In the genomic region with DNA sequence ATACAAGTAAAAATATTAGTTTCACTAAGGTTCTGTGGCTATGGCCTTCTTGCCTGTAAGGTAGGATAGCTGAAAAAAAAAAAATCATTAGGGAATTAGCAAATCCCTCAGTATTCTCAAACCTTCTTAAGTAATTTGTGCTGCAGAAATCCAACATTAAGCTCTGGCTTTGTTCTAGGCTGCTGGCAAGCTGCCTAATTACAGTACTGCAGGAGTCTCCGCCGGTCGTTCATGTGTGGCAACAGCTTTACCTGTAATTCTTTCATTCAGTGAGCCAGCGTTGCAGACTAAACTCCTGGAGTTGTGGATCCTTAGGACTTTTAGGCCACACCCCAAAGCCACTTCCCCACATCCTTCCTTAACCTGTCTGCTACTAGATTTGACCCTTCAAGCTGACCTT, we compare ENCODE assay signal across 30 mouse cellular contexts. TPM values are rescaled to one million over a fixed set of nuclear protein-coding genes. Genes with fewer than 3 reads are reported as not detected.
DNase-seq lines count a peak whose midpoint lies in the region; ATAC-seq lines count a peak whose summit lies in the region.
"Had no signal": no experiment of that assay in that cellular context is flagged by ENCODE, and none has a peak within 500 bp of the region (broad histone marks: within the 10 kb centered on the region; RNA-seq: fewer than 3 reads in every experiment).

No protein-coding gene starts in this region.

- peaks cover 6% of the 10 kb centered on the region; the same call in 1 of the 2 replicates for H3K27me3 ChIP-seq in hindbrain, embryonic 14.5 days (ENCODE audit: control insufficient read depth, insufficient read depth, low read length)
- H3K27me3 ChIP-seq in hindbrain, embryonic 13.5 days, result peaks cover 21% of the 10 kb centered on the region
- 0 out of 2 replicates have a peak, but pooled peaks cover 6% of the 10 kb centered on the region for H3K27me3 ChIP-seq in kidney, embryonic 15.5 days
- H3K27me3 ChIP-seq: CH12.LX; megakaryocyte, embryonic 14.5 days had no signal

- no peak overlapping the region for H3K4me2 ChIP-seq in hindbrain, embryonic 14.5 days (replicated peaks)
- H3K4me2 ChIP-seq in hindbrain, embryonic 13.5 days, result no peak overlapping the region
- no peak overlapping the region for H3K4me2 ChIP-seq in kidney, embryonic 15.5 days
- H3K4me2 ChIP-seq: embryonic facial prominence, embryonic 13.5 days; heart, embryonic 13.5 days; limb, embryonic 13.5 days; liver, embryonic 11.5 days; lung, embryonic 15.5 days; midbrain, embryonic 13.5 days had no signal

- no peaks in the 10 kb centered on the region for H3K36me3 ChIP-seq in hindbrain, embryonic 14.5 days (replicated peaks; ENCODE audit: control insufficient read depth, insufficient read depth)
- no peaks in the 10 kb centered on the region for H3K36me3 ChIP-seq in hindbrain, embryonic 13.5 days
- no peaks in the 10 kb centered on the region for H3K36me3 ChIP-seq in kidney, embryonic 15.5 days
- H3K36me3 ChIP-seq: embryonic facial prominence, embryonic 13.5 days; heart, embryonic 13.5 days; limb, embryonic 13.5 days; lung, embryonic 15.5 days; midbrain, embryonic 13.5 days had no signal

- H3K27ac ChIP-seq in hindbrain, embryonic 14.5 days, result no peak overlapping the region
- no peak overlapping the region for H3K27ac ChIP-seq in hindbrain, embryonic 13.5 days
- no peak overlapping the region for H3K27ac ChIP-seq in kidney, embryonic 15.5 days
- H3K27ac ChIP-seq: embryonic facial prominence, embryonic 13.5 days; limb, embryonic 13.5 days; lung, embryonic 15.5 days; midbrain, embryonic 13.5 days; stomach, postnatal 0 days had no signal

- H3K4me3 ChIP-seq in hindbrain, embryonic 14.5 days (replicated peaks; ENCODE audit: low read length), result no peak overlapping the region
- no peak overlapping the region for H3K4me3 ChIP-seq in hindbrain, embryonic 13.5 days
- no peak overlapping the region for H3K4me3 ChIP-seq in kidney, embryonic 15.5 days (replicated peaks)
- H3K4me3 ChIP-seq: embryonic facial prominence, embryonic 13.5 days; heart, embryonic 13.5 days; limb, embryonic 13.5 days; lung, embryonic 15.5 days; megakaryocyte, embryonic 14.5 days; midbrain, embryonic 13.5 days had no signal

- H3K9ac ChIP-seq in hindbrain, embryonic 14.5 days, result no peak overlapping the region
- H3K9ac ChIP-seq in hindbrain, embryonic 13.5 days, result no peak overlapping the region
- H3K9ac ChIP-seq in kidney, embryonic 15.5 days, result no peak overlapping the region
- H3K9ac ChIP-seq: embryonic facial prominence, embryonic 13.5 days; heart, embryonic 13.5 days; limb, embryonic 13.5 days; lung, embryonic 15.5 days; midbrain, embryonic 13.5 days had no signal

- no peaks in the 10 kb centered on the region for H3K4me1 ChIP-seq in hindbrain, embryonic 14.5 days (replicated peaks; ENCODE audit: control insufficient read depth, insufficient read depth, low read length)
- H3K4me1 ChIP-seq in hindbrain, embryonic 13.5 days (replicated peaks), result peaks cover 10% of the 10 kb centered on the region; the same call in 1 of the 2 replicates
- H3K4me1 ChIP-seq in kidney, embryonic 15.5 days, result peaks cover 12% of the 10 kb centered on the region
- H3K4me1 ChIP-seq: megakaryocyte, embryonic 14.5 days had no signal

- 46% methylated on average over 4 of the region's 4 CpGs for WGBS in hindbrain, embryonic 14.5 days
- 46% methylated on average over 4 of the region's 4 CpGs for WGBS in hindbrain, embryonic 13.5 days
- WGBS in kidney, embryonic 15.5 days, result 53% methylated on average over 4 of the region's 4 CpGs

- DNase-seq in cerebellum, postnatal 10 days, result peak; percentile 68 to 75
- no peak for DNase-seq in cerebellum, adult 18-20 months
- peak; percentile 66 for DNase-seq in hindbrain, embryonic 14.5 days (ENCODE audit: low spot score)
- peak; percentile 26 to 44 for DNase-seq in kidney, postnatal 4 days
- DNase-seq in retina, postnatal 1 day, result peak; percentile 63
- DNase-seq in retina, embryonic 14.5 days (ENCODE audit: low spot score), result no peak
- DNase-seq: adrenal gland, postnatal 10 days; cerebellum, adult 11-12 months; gastrocnemius, postnatal 36 days; heart, postnatal 10 days; lung, postnatal 36 days; right cerebral cortex, postnatal 4 days; thymus, adult 18-20 months; thymus, postnatal 25 days had no signal

- ATAC-seq in hindbrain, embryonic 14.5 days (ENCODE audit: low FRiP score), result no peak
- no peak for ATAC-seq in hindbrain, embryonic 13.5 days (ENCODE audit: low FRiP score)
- no peak for ATAC-seq in kidney, embryonic 15.5 days (replicated peaks; ENCODE audit: low FRiP score)
- ATAC-seq: intestine, embryonic 16.5 days; midbrain, embryonic 13.5 days had no signal

- H3K9me3 ChIP-seq in hindbrain, embryonic 14.5 days (ENCODE audit: control insufficient read depth, low read length), result no peaks in the 10 kb centered on the region
- H3K9me3 ChIP-seq in hindbrain, embryonic 13.5 days, result no peaks in the 10 kb centered on the region
- no peaks in the 10 kb centered on the region for H3K9me3 ChIP-seq in kidney, embryonic 15.5 days (replicated peaks)
- H3K9me3 ChIP-seq: embryonic facial prominence, embryonic 13.5 days; heart, embryonic 13.5 days; limb, embryonic 13.5 days; lung, embryonic 15.5 days; megakaryocyte, embryonic 14.5 days; midbrain, embryonic 13.5 days had no signal

RNA-seq across cellular contexts. Expression of a gene that starts 10.2 kb away (rescaled TPM):
- 0.32 and 0.77 TPM in 2 replicates for polyA plus RNA-seq in hindbrain, embryonic 14.5 days (2014; fragmentation: Nextera tagmentation; extraction: Ambion mirVana)
- polyA plus RNA-seq in hindbrain, embryonic 13.5 days (2015; fragmentation: Nextera tagmentation; extraction: Ambion mirVana), result 0.21 and 0.61 TPM in 2 replicates
- polyA plus RNA-seq in kidney, embryonic 15.5 days (2015; fragmentation: Nextera tagmentation; extraction: Ambion mirVana), result 5.1 and 5.2 TPM in 2 replicates
- polyA plus RNA-seq: C2C12; forebrain, embryonic 11.5 days; neural tube, embryonic 11.5 days; spleen, adult 2 months had no signal

Comparison
In these comparisons a context has a peak if more than half of its experiments do, and no peak if none do; other contexts are left out.
1. DNase-seq: peak in cerebellum, postnatal 10 days (2 of 2), hindbrain, embryonic 14.5 days (single experiment), kidney, postnatal 4 days (2 of 2) and retina, postnatal 1 day (single experiment); none in cerebellum, adult 18-20 months (0 of 2) and retina, embryonic 14.5 days (single experiment).